Mouse (Mus musculus) ES-E14 (cell line): ENCODE results near the gene Fxr2. TPM values are rescaled to one million over a fixed set of nuclear protein-coding genes. Genes with fewer than 3 reads are reported as not detected.

Source experiments
- DNase-seq: peaks from one replicate; pipeline ENCODE4 v3.0.0-alpha.2; 2013; ENCODE audit warnings: low read depth, low spot score
- H3K27ac ChIP-seq: 2 replicates; pipeline ENCODE4 v1.5.1; 2012; ENCODE audit warnings: low read depth, mild to moderate bottlenecking, low read length, moderate library complexity, mixed read lengths; ENCODE audit not compliant: poor library complexity, insufficient read depth, severe bottlenecking
- H3K36me3 ChIP-seq: 2 replicates; pipeline ENCODE4 v1.6.1; 2012; ENCODE audit warnings: mild to moderate bottlenecking, low read length, moderate library complexity, mixed read lengths; ENCODE audit not compliant: control insufficient read depth, poor library complexity, insufficient read depth, severe bottlenecking
- H3K4me1 ChIP-seq, 2 experiments: fragments of 150-350 bp in 1 of 2; sonication (generic) in 1 of 2; 2 replicates each; pipeline ENCODE4 v1.6.1; 2012; ENCODE audit warnings: low read length in 2 of 2, mild to moderate bottlenecking in 1 of 2, mixed read lengths in 1 of 2; ENCODE audit not compliant: control insufficient read depth in 2 of 2, insufficient read depth in 2 of 2, poor library complexity in 1 of 2
- H3K4me3 ChIP-seq, 2 experiments: fragments of 150-350 bp in 1 of 2; sonication (generic) in 1 of 2; 2 replicates each; pipeline ENCODE4 v1.5.1; 2012; ENCODE audit warnings: low read length in 2 of 2, low read depth in 1 of 2, mild to moderate bottlenecking in 1 of 2, mixed read lengths in 1 of 2; ENCODE audit not compliant: insufficient read depth in 1 of 2, poor library complexity in 1 of 2, severe bottlenecking in 1 of 2
- H3K9ac ChIP-seq: 2 replicates; pipeline ENCODE4 v1.6.1; 2012; ENCODE audit warnings: low read depth, mild to moderate bottlenecking, low read length, mixed read lengths; ENCODE audit not compliant: poor library complexity, insufficient read depth, severe bottlenecking
- H3K9me3 ChIP-seq: fragments of 150-350 bp; sonication (generic); 2 replicates; pipeline ENCODE4 v1.6.1; 2012; ENCODE audit warnings: low read depth, mild to moderate bottlenecking, low read length; ENCODE audit not compliant: control insufficient read depth, insufficient read depth
- CHD2 ChIP-seq: IDR thresholded peaks from 2 replicates; pipeline ENCODE4 v1.6.1; 2014; ENCODE audit warnings: mild to moderate bottlenecking, low read depth, low read length, inconsistent platforms
- HCFC1 ChIP-seq: IDR thresholded peaks from 2 replicates; pipeline ENCODE4 v1.6.1; 2012; ENCODE audit warnings: low read length, inconsistent platforms, borderline replicate concordance; ENCODE audit not compliant: insufficient read depth
- MAFK ChIP-seq: IDR thresholded peaks from 2 replicates; pipeline ENCODE4 v1.6.1; 2014; ENCODE audit warnings: mild to moderate bottlenecking, low read depth, low read length, inconsistent platforms; ENCODE audit not compliant: insufficient read depth
- ZC3H11A ChIP-seq: IDR thresholded peaks from 2 replicates; pipeline ENCODE4 v1.6.1; 2012; ENCODE audit warnings: low read depth, mild to moderate bottlenecking, inconsistent platforms, low read length, borderline replicate concordance
- ZNF384 ChIP-seq: IDR thresholded peaks from 2 replicates; pipeline ENCODE4 v1.6.1; 2012; ENCODE audit warnings: low read depth, low read length, inconsistent platforms
- in situ Hi-C, 2 experiments: fragments of 600-800 bp; cut with MboI; formaldehyde crosslinking; loops; one replicate each; pipeline ENCODE4 v1.15.1; 2025; ENCODE audit warnings: low sequenced_read_pairs in 2 of 2, inconsistent platforms in 1 of 2; ENCODE audit not compliant: unreplicated experiment in 2 of 2
- total RNA-seq: library from RNA; depleted of rRNA; stranded (reverse); fragments of 300-350 nt; gene quantifications from 2 replicates; pipeline ENCODE4 v1.2.3, GENCODE M21; 2012

Fxr2 gene
- total RNA-seq, 1 experiment, result 161 TPM

DNA sequence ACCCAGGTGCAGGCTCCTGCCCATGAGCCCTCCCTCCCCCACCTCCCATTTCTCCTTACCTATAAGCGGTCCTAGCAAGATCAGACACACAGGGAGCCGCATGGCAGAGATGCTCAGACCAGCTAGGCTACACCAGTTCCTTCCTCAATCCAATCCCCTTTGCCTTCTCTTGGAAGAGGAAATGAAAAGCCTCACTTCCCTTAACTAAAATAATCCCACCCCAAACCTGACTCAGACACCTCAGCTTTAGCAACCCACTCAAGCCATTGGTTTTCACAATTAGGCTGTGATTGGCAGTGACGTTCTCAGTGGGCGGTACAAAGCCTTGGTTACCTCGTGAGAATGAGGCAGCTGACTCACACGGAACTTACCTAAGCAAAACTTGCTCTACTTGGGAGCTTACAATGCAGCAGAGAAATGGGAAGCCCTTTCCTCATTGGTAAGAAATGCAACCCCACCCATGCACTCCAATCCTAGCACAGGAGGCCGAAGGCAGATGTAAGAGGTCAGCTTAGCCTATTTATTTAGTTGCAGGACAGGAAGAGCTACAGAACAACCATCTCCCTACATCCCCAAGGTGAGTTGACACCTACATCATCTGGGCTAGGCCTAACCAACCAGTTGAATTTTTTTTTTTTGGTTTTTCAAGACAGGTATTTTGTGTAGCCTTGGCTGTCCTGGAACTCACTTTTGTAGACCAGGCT, 33.3 kb downstream of the Fxr2 start, which contains the start of gene Cd68:
Gene Cd68, minus strand, starts transcription at position 193 of the 704 bp plus-strand sequence.
- H3K27ac ChIP-seq, result peak within 1 kb of the TSS; percentile 86
- DNase-seq, result peak; percentile 93
- H3K4me3 ChIP-seq, result peak within 1 kb of the TSS in 1 of 2 experiments; percentile 37; a peak in 2 of 4 replicates
- peak within 1 kb of the TSS; percentile 64 for H3K9ac ChIP-seq
- H3K4me1 ChIP-seq, result peaks cover 0 to 11% of the 10 kb centered on the region in 2 experiments; a peak in 1 of 4 replicates
- no peaks in the 10 kb centered on the region for H3K9me3 ChIP-seq
- in situ Hi-C loops, result no loop called here
- TF ChIP-seq CHD2 (peak; percentile 83), ZC3H11A (no peak), ZNF384 (no peak; the same call in 1 of the 2 replicates), MAFK (peak; percentile 70; the same call in 1 of the 2 replicates), HCFC1 (0 out of 2 replicates have a peak, but pooled peaks have one; percentile 38)
- peaks cover 48% of the 10 kb centered on the region for H3K36me3 ChIP-seq

DNA sequence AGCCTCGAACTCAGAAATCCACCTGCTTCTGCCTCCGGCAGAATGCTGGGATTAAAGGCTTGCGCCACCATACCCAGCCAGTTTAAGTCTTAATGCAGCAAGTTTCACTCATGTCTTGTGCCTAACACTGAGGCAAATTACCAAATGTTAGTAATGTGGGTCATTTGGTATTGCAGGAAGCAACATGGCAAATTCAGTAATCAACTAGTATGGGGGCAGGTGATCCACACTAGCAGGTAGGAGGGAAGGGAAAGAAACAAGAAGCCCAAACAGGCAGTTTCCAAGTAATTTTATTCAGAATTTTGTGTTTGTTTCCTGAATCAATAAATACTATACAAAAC, 33.8 kb downstream of the Fxr2 start:
- DNase-seq, result no peak
- TF ChIP-seq CHD2, result no peak
- TF ChIP-seq MAFK, result no peak
- no peak for TF ChIP-seq HCFC1
- TF ChIP-seq ZC3H11A, result no peak
- Histone ChIP-seq H3K36me3 (peaks cover 52% of the 10 kb centered on the region), H3K9me3 (no peaks in the 10 kb centered on the region), H3K9ac (no peak overlapping the region), H3K27ac (0 out of 2 replicates have a peak overlapping the region, but pooled peaks have one; percentile 26), H3K4me1 (peaks cover 0 to 11% of the 10 kb centered on the region in 2 experiments; a peak in 1 of 4 replicates), H3K4me3 (no peak overlapping the region)
- in situ Hi-C loops, result no loop called here

DNA sequence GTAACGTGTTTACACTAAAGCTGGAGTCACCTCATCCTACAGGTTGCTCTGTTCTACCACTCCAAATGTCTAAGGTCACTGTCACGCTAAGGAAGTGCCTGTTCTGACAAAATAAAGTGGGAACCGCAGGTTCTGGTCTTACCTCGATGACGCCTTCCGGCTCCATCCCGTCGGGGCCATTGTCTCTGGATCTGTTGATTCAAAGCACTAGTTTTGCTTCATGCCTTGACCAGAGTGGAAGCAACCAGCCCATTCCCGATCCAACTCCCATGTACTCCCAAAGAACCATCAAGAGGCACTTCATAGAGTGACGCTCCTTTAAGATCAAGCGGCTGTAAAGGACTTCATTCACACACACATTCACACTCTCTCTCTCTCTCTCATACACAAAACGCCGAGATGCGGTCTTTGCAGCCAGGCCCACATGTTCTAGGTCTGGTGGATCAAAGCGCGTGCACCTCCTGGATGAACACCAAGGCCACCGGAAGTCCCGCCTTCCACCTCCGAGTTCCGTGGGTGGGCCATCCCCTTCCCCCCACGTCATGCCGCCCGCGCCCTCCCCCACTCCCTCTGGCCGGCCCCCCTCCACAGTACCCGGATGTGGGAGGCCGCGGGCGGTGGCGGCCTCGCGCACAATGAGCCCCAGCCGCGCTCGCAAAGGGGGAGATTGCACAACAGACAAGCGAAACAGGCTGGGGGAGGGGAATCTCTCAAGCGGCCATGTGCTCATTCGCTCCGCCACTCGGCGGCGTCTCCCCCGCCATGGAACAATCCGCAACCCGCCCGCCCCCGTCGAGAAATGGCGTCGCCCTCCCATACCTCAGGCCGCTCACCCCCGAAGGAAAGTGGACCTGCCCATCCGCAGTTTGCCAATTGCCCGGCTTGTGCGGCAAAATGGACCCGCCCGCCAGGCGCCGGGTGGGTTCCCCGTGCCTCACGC, 38.3 kb downstream of the Fxr2 start:
- Histone ChIP-seq H3K4me1 (peaks cover 2% of the 10 kb centered on the region in 2 experiments; a peak in 2 of 4 replicates), H3K4me3 (peak overlapping the region; percentile 80 to 96), H3K36me3 (peaks cover 63% of the 10 kb centered on the region), H3K27ac (peak overlapping the region; percentile 97), H3K9me3 (no peaks in the 10 kb centered on the region), H3K9ac (peak overlapping the region; percentile 99)
- in situ Hi-C loops, result no loop called here
- TF ChIP-seq ZNF384 (no peak), HCFC1 (peak; percentile 49; the same call in 1 of the 2 replicates)
- DNase-seq, result peak; percentile 90

DNA sequence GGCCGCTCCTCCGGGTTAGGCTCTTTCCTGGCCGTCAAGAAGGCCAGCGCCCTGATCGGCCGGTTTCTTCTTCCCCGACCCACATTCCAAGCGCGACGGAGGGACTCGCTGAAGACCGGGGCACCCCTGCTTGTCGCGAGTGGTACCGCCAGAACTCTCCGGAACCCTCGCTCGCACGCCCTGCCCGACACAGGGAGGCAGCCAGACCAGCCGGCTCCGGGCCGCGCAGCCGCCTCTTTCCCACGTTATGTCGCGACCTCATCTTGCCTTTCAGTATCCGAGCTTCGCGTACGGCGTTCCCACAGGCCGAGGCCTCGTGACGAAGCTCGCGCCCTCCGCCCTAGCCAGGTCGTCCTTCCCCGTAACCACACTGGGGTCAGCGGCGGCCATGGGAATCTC, 38.9 kb downstream of the Fxr2 start:
- peak overlapping the region; percentile 80 to 96 for H3K4me3 ChIP-seq
- no peak for DNase-seq

More for the DNA sequence above, 38.9 kb downstream of the Fxr2 start:
- no peak for TF ChIP-seq MAFK
- in situ Hi-C loops, result no loop called here
- Histone ChIP-seq H3K36me3 (peaks cover 67% of the 10 kb centered on the region), H3K27ac (peak overlapping the region; percentile 97), H3K9me3 (no peaks in the 10 kb centered on the region), H3K4me1 (peaks cover 2% of the 10 kb centered on the region in 2 experiments; a peak in 2 of 4 replicates), H3K9ac (peak overlapping the region; percentile 99)
